Mouse (Mus musculus) small intestine, adult 2 months (tissue): Measurements from ENCODE around the gene Inpp5a.

ENCODE experiments used
- CTCF ChIP-seq: fragments of 200-500 bp; IDR thresholded peaks from 2 replicates; pipeline ENCODE4 v1.5.1; 2012; ENCODE audit warnings: low read depth, mild to moderate bottlenecking, control low read depth, inconsistent platforms, low read length, moderate library complexity, mixed read lengths; ENCODE audit not compliant: insufficient replicate concordance, insufficient read length; ENCODE audit errors: extremely low read depth
- POLR2A ChIP-seq: fragments of 200-500 bp; IDR thresholded peaks from 2 replicates; pipeline ENCODE4 v1.6.1; 2012; ENCODE audit warnings: low read depth, mild to moderate bottlenecking, control low read depth, inconsistent platforms, low read length, moderate library complexity

- TF ChIP-seq POLR2A, result no peak
- TF ChIP-seq CTCF, result no peak
These were observed 67.8 kb downstream of the Inpp5a start for GRCm38 (mm10) chr7:139456759-139457158.
